Mouse (Mus musculus) liver, adult 2 months (tissue): Measurements from ENCODE around the gene Ear1. TPM values are rescaled to one million over a fixed set of nuclear protein-coding genes. Genes with fewer than 3 reads are reported as not detected.
A peak's percentile ranks its signal among the peaks of the same experiment; 100 is the strongest.
"Not testable (repeated sequence)": the region's sequence is repeated elsewhere in the genome, so short reads cannot be mapped to it uniquely, and the experiment has no call there.

Experiments
- DNase-seq: peaks from one replicate; pipeline ENCODE4 v3.0.0-alpha.2; 2011; ENCODE audit warnings: low read depth, low spot score; ENCODE audit errors: extremely low read depth
- H3K27ac ChIP-seq: fragments of 200-500 bp; replicated peaks from 2 replicates; pipeline ENCODE4 v1.5.1; 2012; ENCODE audit warnings: low read depth, mild to moderate bottlenecking, control low read depth, inconsistent platforms, low read length; ENCODE audit not compliant: insufficient read depth
- H3K27me3 ChIP-seq: fragments of 200-500 bp; 2 replicates; pipeline ENCODE4 v1.6.1; 2012; ENCODE audit warnings: mild to moderate bottlenecking, moderate library complexity, low read length, inconsistent platforms; ENCODE audit not compliant: control insufficient read depth, insufficient read depth
- H3K36me3 ChIP-seq: fragments of 200-500 bp; 2 replicates; pipeline ENCODE4 v1.6.1; 2012; ENCODE audit warnings: low read length, inconsistent platforms; ENCODE audit not compliant: control insufficient read depth, insufficient read depth
- H3K4me1 ChIP-seq: fragments of 200-500 bp; 2 replicates; pipeline ENCODE4 v1.6.1; 2011; ENCODE audit warnings: low read length; ENCODE audit not compliant: control insufficient read depth, insufficient read depth
- H3K4me3 ChIP-seq: fragments of 200-500 bp; 2 replicates; pipeline ENCODE4 v1.5.1; 2011; ENCODE audit warnings: low read depth, mild to moderate bottlenecking, control low read depth, low read length, moderate library complexity; ENCODE audit not compliant: insufficient read depth
- H3K79me2 ChIP-seq: fragments of 200-500 bp; 2 replicates; pipeline ENCODE4 v1.6.1; 2012; ENCODE audit warnings: inconsistent platforms, mild to moderate bottlenecking, low read length, moderate library complexity; ENCODE audit not compliant: control insufficient read depth, insufficient read depth
- H3K9ac ChIP-seq: fragments of 200-500 bp; 2 replicates; pipeline ENCODE4 v1.6.1; 2012; ENCODE audit warnings: low read depth, mild to moderate bottlenecking, control low read depth, inconsistent platforms, low read length
- CTCF ChIP-seq: fragments of 200-500 bp; IDR thresholded peaks from 2 replicates; pipeline ENCODE4 v1.5.1; 2011; ENCODE audit warnings: low read depth, low read length, control low read depth
- WGBS: fragments of 180-500 bp; shearing (Covaris S2); methylation state at CpG from one replicate; pipeline ENCODE4 v1.1.7; 2018; 5-methylcytosine and 5-hydroxymethylcytosine counted together
- polyA plus RNA-seq: library from polyadenylated mRNA; depleted of rRNA; stranded (reverse); fragments of >200 nt; gene quantifications from 2 replicates; pipeline ENCODE4 v1.2.3, GENCODE M21; 2012; rRNA removed
- total RNA-seq: library from RNA; depleted of rRNA; stranded (reverse); fragments of >200 nt; gene quantifications from 2 replicates; pipeline ENCODE4 v1.2.3, GENCODE M21; 2014; rRNA removed

The Ear1 gene
- total RNA-seq (not detected in 2 replicates), polyA plus RNA-seq (0.17 TPM in 1 of 2 replicates, not detected in the other)

GRCm38 (mm10) chr14:43875417-43875816, at the start of gene Ear1:
Gene Ear1 (minus strand): TSS chr14:43875517.
- H3K4me1 ChIP-seq, H3K4me3 ChIP-seq, H3K9ac ChIP-seq, H3K79me2 ChIP-seq, H3K27ac ChIP-seq, DNase-seq, H3K36me3 ChIP-seq, H3K27me3 ChIP-seq: not testable (repeated sequence)
- WGBS, result 83% methylated on average over 3 of the region's 3 CpGs

- not testable (repeated sequence) for H3K36me3 ChIP-seq, H3K27ac ChIP-seq, H3K79me2 ChIP-seq, H3K4me1 ChIP-seq, H3K27me3 ChIP-seq
- WGBS, result 10% methylated on average over 10 of the region's 10 CpGs
- Histone ChIP-seq H3K9ac (peak within 1 kb of the TSS; percentile 32; the same call in 1 of the 2 replicates), H3K4me3 (peak within 1 kb of the TSS; percentile 49)
- peak; percentile 38 for DNase-seq
- peak; percentile 79 for TF ChIP-seq CTCF
Observed at GRCm38 (mm10) chr14:43924688-43925403, 49.5 kb upstream of the Ear1 start, which contains the start of gene Gm8113. Gene Gm8113 (plus strand): TSS chr14:43925390.

GRCm38 (mm10) chr14:43923459-43923858, 48.1 kb upstream of the Ear1 start, which contains the start of gene Ear10:
Gene Ear10 (minus strand): TSS chr14:43923559.
- H3K79me2 ChIP-seq, H3K27me3 ChIP-seq, H3K9ac ChIP-seq, H3K4me1 ChIP-seq, H3K36me3 ChIP-seq, DNase-seq, H3K27ac ChIP-seq, H3K4me3 ChIP-seq: not testable (repeated sequence)
- 73% methylated on average over 3 of the region's 3 CpGs for WGBS

GRCm38 (mm10) chr14:43918214-43918613, 42.9 kb upstream of the Ear1 start:
- H3K79me2 ChIP-seq, H3K4me1 ChIP-seq, DNase-seq, H3K27ac ChIP-seq, H3K4me3 ChIP-seq, H3K9ac ChIP-seq, H3K27me3 ChIP-seq, H3K36me3 ChIP-seq: not testable (repeated sequence)

GRCm38 (mm10) chr14:43898577-43898976, 23.3 kb upstream of the Ear1 start:
- H3K27me3 ChIP-seq, H3K36me3 ChIP-seq, H3K4me1 ChIP-seq, H3K9ac ChIP-seq, H3K27ac ChIP-seq, H3K4me3 ChIP-seq, DNase-seq, H3K79me2 ChIP-seq: not testable (repeated sequence)
- 50% methylated on average over 3 of the region's 3 CpGs for WGBS

- DNase-seq, H3K27me3 ChIP-seq, H3K27ac ChIP-seq, H3K4me3 ChIP-seq, H3K79me2 ChIP-seq, H3K36me3 ChIP-seq, H3K9ac ChIP-seq, H3K4me1 ChIP-seq: not testable (repeated sequence)
- WGBS, result 58% methylated on average over 1 of the region's 2 CpGs
Observed at GRCm38 (mm10) chr14:43895357-43895756, 20.0 kb upstream of the Ear1 start.

GRCm38 (mm10) chr14:43891288-43891687, 16.0 kb upstream of the Ear1 start:
- not testable (repeated sequence) for H3K4me1 ChIP-seq, DNase-seq, H3K36me3 ChIP-seq, H3K9ac ChIP-seq, H3K79me2 ChIP-seq, H3K27ac ChIP-seq, H3K4me3 ChIP-seq, H3K27me3 ChIP-seq
- WGBS, result 96% methylated on average over 1 of the region's 1 CpGs

GRCm38 (mm10) chr14:43886235-43886634, 10.9 kb upstream of the Ear1 start:
- not testable (repeated sequence) for H3K4me1 ChIP-seq, H3K27ac ChIP-seq, H3K4me3 ChIP-seq, H3K36me3 ChIP-seq, H3K27me3 ChIP-seq, H3K9ac ChIP-seq, H3K79me2 ChIP-seq, DNase-seq
- WGBS, result 50% methylated on average over 1 of the region's 1 CpGs

- H3K27me3 ChIP-seq, H3K27ac ChIP-seq, H3K4me3 ChIP-seq, H3K9ac ChIP-seq, H3K79me2 ChIP-seq, H3K4me1 ChIP-seq, DNase-seq, H3K36me3 ChIP-seq: not testable (repeated sequence)
- 85% methylated on average over 5 of the region's 5 CpGs for WGBS
Observed at GRCm38 (mm10) chr14:43879966-43880545, 4.7 kb upstream of the Ear1 start.
